Mouse (Mus musculus) kidney, adult 2 months (tissue): ENCODE data around the gene Itga3.

Experiments used
- CTCF ChIP-seq: fragments of 200-500 bp; conservative IDR thresholded peaks from 2 replicates; pipeline ENCODE4 v1.5.1; 2011; ENCODE audit warnings: low read depth, mild to moderate bottlenecking, control low read depth, low read length, moderate library complexity, mixed read lengths; ENCODE audit not compliant: insufficient read depth, insufficient read length
- POLR2A ChIP-seq: fragments of 200-500 bp; IDR thresholded peaks from one replicate; pipeline ENCODE4 v1.6.1; 2011; ENCODE audit warnings: low read depth, low read length, control low read depth

GRCm38 (mm10) chr11:95085710-95086109 lies 9.1 kb upstream of the Itga3 start:
- TF ChIP-seq CTCF (no peak), POLR2A (no peak)
